Mouse (Mus musculus): ENCODE data around the gene Fam83g.

- TF ChIP-seq POLR2A (IDR thresholded peaks at IDR 0.05; ENCODE audit: insufficient read length, low read depth): no peak
- no peak for TF ChIP-seq MAX (IDR thresholded peaks at IDR 0.05; ENCODE audit: low read depth)
Measured at GRCm38 (mm10) chr11:61674839-61675159, 9.1 kb upstream of the Fam83g start.

All from myocyte (in vitro differentiated cells).